Mouse (Mus musculus) stomach, postnatal 0 days (tissue): ENCODE data around the gene Apobec1. TPM values are rescaled to one million over a fixed set of nuclear protein-coding genes. Genes with fewer than 3 reads are reported as not detected.
A peak's percentile ranks its signal among the peaks of the same experiment; 100 is the strongest.

Source experiments
- ATAC-seq: fragments of 200-750 bp; cut with Nextera tagmentation; 2 replicates; pipeline ENCODE4 v1.8.0; 2017; ENCODE audit not compliant: low FRiP score, low TSS enrichment
- DNase-seq: peaks from one replicate; pipeline ENCODE4 v3.0.0-alpha.2; 2016; ENCODE audit warnings: low spot score
- H3K27ac ChIP-seq: fragments of 300-500 bp; sonication (generic); replicated peaks from 2 replicates; pipeline ENCODE4 v1.5.1; 2014; ENCODE audit warnings: mild to moderate bottlenecking, control low read depth
- H3K27me3 ChIP-seq: fragments of 300-500 bp; sonication (generic); 2 replicates; pipeline ENCODE4 v1.6.1; 2014; ENCODE audit warnings: low read length; ENCODE audit not compliant: control insufficient read depth, insufficient read depth
- H3K36me3 ChIP-seq: fragments of 300-500 bp; sonication (generic); 2 replicates; pipeline ENCODE4 v1.6.1; 2014; ENCODE audit warnings: low read length, mixed read lengths; ENCODE audit not compliant: control insufficient read depth, insufficient read depth
- H3K4me1 ChIP-seq: fragments of 300-500 bp; sonication (generic); replicated peaks from 2 replicates; pipeline ENCODE4 v1.6.1; 2014; ENCODE audit warnings: antibody characterized with exemption; ENCODE audit not compliant: control insufficient read depth, insufficient read depth
- H3K4me2 ChIP-seq: fragments of 300-500 bp; sonication (generic); replicated peaks from 2 replicates; pipeline ENCODE4 v1.6.1; 2014; ENCODE audit warnings: low read depth, mild to moderate bottlenecking, control low read depth, moderate library complexity
- H3K4me3 ChIP-seq: fragments of 300-500 bp; sonication (generic); 2 replicates; pipeline ENCODE4 v1.5.1; 2014; ENCODE audit warnings: low read depth, low read length, control low read depth
- H3K9ac ChIP-seq: fragments of 300-500 bp; sonication (generic); 2 replicates; pipeline ENCODE4 v1.6.1; 2014; ENCODE audit warnings: mild to moderate bottlenecking, low read length, control low read depth, mixed read lengths
- H3K9me3 ChIP-seq: fragments of 300-500 bp; sonication (generic); 2 replicates; pipeline ENCODE4 v1.6.1; 2016; ENCODE audit warnings: low read length; ENCODE audit not compliant: control insufficient read depth
- CTCF ChIP-seq: IDR thresholded peaks from 2 replicates; pipeline ENCODE4 v1.5.1; 2016; ENCODE audit warnings: antibody characterized with exemption, low read depth, mild to moderate bottlenecking, moderate library complexity
- EP300 ChIP-seq: optimal IDR thresholded peaks from 2 replicates; pipeline ENCODE3; 2016; ENCODE audit warnings: antibody characterized with exemption
- WGBS: fragments of 180-500 bp; shearing (Covaris S2); extraction: QIAGEN DNeasy Blood & Tissue Kit; methylation state at CpG from one replicate; pipeline ENCODE4 v1.1.7; 2014; 5-methylcytosine and 5-hydroxymethylcytosine counted together
- polyA plus RNA-seq: library from polyadenylated mRNA; unstranded; fragments of >200 nt; fragmentation: Nextera tagmentation; extraction: Ambion mirVana; gene quantifications from 2 replicates; pipeline ENCODE4 v1.2.1, GENCODE M21; 2015

The Apobec1 gene
- polyA plus RNA-seq, 1 experiment from 2014 or later: 7.8 TPM

GRCm38 (mm10) chr6:122534032-122534431 lies 68.2 kb downstream of the Apobec1 start:
- H3K27ac ChIP-seq: no peak overlapping the region
- H3K4me1 ChIP-seq: no peaks in the 10 kb centered on the region
- WGBS: 42% methylated on average over 3 of the region's 3 CpGs
- H3K9ac ChIP-seq: no peak overlapping the region
- no peak for ATAC-seq
- no peak overlapping the region for H3K4me2 ChIP-seq
- no peaks in the 10 kb centered on the region for H3K9me3 ChIP-seq
- H3K36me3 ChIP-seq: no peaks in the 10 kb centered on the region
- TF ChIP-seq EP300 (no peak), CTCF (no peak)
- no peaks in the 10 kb centered on the region for H3K27me3 ChIP-seq
- no peak overlapping the region for H3K4me3 ChIP-seq
- no peak for DNase-seq

GRCm38 (mm10) chr6:122532883-122533302 lies 69.4 kb downstream of the Apobec1 start:
- no peak overlapping the region for H3K4me3 ChIP-seq
- DNase-seq (peak; percentile 19), ATAC-seq (0 out of 2 replicates have a peak, but pooled peaks have one; percentile 29)
- H3K27me3 ChIP-seq: no peaks in the 10 kb centered on the region
- H3K36me3 ChIP-seq: no peaks in the 10 kb centered on the region
- TF ChIP-seq CTCF (no peak), EP300 (no peak)
- no peaks in the 10 kb centered on the region for H3K9me3 ChIP-seq
- 12% methylated on average over 4 of the region's 4 CpGs for WGBS
- no peak overlapping the region; the same call in 1 of the 2 replicates for H3K4me2 ChIP-seq
- H3K27ac ChIP-seq: no peak overlapping the region
- no peaks in the 10 kb centered on the region for H3K4me1 ChIP-seq
- no peak overlapping the region for H3K9ac ChIP-seq

- H3K4me2 ChIP-seq: no peak overlapping the region
- DNase-seq: no peak
- no peaks in the 10 kb centered on the region for H3K4me1 ChIP-seq
- TF ChIP-seq EP300 (no peak), CTCF (no peak)
- H3K36me3 ChIP-seq: no peaks in the 10 kb centered on the region
- no peak overlapping the region for H3K9ac ChIP-seq
- no peak overlapping the region for H3K27ac ChIP-seq
- no peaks in the 10 kb centered on the region for H3K9me3 ChIP-seq
- H3K4me3 ChIP-seq: no peak overlapping the region
- ATAC-seq: peak; percentile 32; the same call in 1 of the 2 replicates
- H3K27me3 ChIP-seq: no peaks in the 10 kb centered on the region
- WGBS: 48% methylated on average over 8 of the region's 8 CpGs
Measured at GRCm38 (mm10) chr6:122531466-122532174, 70.6 kb downstream of the Apobec1 start.

GRCm38 (mm10) chr6:122528136-122528535 lies 74.1 kb downstream of the Apobec1 start:
- no peak for TF ChIP-seq EP300
- no peak for TF ChIP-seq CTCF
- Histone ChIP-seq H3K4me1 (no peaks in the 10 kb centered on the region), H3K27me3 (no peaks in the 10 kb centered on the region), H3K27ac (no peak overlapping the region), H3K4me2 (no peak overlapping the region), H3K9ac (no peak overlapping the region), H3K9me3 (no peaks in the 10 kb centered on the region), H3K4me3 (no peak overlapping the region), H3K36me3 (no peaks in the 10 kb centered on the region)
- ATAC-seq (no peak), DNase-seq (no peak)
- 78% methylated on average over 11 of the region's 11 CpGs for WGBS

Other genes starting within 250 kb of the Apobec1 start
- gene Rimklb, start 103.7 kb downstream of the Apobec1 start, polyA plus RNA-seq: 1.7 and 2.4 TPM in 2 replicates
- 219 and 276 TPM in 2 replicates for gene Mfap5, start 96.6 kb downstream of the Apobec1 start, polyA plus RNA-seq
- 0.04 TPM in 1 of 2 replicates, not detected in the other for gene Aicda, start 48.6 kb downstream of the Apobec1 start, polyA plus RNA-seq
- not detected in 2 replicates for gene Gdf3, start 7.6 kb upstream of the Apobec1 start, polyA plus RNA-seq
- gene Dppa3, start 24.0 kb upstream of the Apobec1 start, polyA plus RNA-seq: not detected in 2 replicates
- 0.06 and 0.07 TPM in 2 replicates for gene Nanog, start 105.0 kb upstream of the Apobec1 start, polyA plus RNA-seq
- 3.3 and 4.0 TPM in 2 replicates for gene Slc2a3, start 199.2 kb upstream of the Apobec1 start, polyA plus RNA-seq
- 3.0 and 3.5 TPM in 2 replicates for gene Foxj2, start 217.5 kb upstream of the Apobec1 start, polyA plus RNA-seq